Mouse (Mus musculus) megakaryocyte, embryonic 14.5 days (primary cell): ENCODE results near the gene Stx8.

Experiments
- FLI1 ChIP-seq: IDR thresholded peaks from 2 replicates; pipeline ENCODE4 v1.6.1; 2012; ENCODE audit warnings: low read length, inconsistent platforms, mixed read lengths
- GATA1 ChIP-seq: IDR thresholded peaks from 3 replicates; pipeline ENCODE4 v1.6.1; 2012; ENCODE audit warnings: mixed read lengths, low read length, inconsistent platforms, borderline replicate concordance

DNA sequence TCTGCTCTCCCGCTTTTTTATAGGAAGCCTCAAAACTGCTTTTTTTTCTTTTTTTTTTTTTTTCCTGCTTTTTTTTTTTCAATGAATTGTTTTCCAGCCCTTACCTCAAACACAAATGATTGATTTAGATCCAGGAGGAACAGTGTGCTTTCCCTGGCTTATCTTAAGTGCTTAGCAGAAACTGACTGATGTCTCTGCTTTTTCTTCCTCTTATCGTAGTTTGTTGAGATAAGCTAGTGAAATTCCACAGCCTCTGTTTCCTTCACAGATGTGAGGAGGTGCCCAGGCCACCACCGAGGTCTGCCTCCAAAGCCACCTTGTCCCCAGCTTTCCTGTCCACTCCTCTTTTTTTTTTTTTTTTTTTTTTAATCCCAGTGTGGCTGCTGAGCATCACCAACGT is 150.2 kb downstream of the Stx8 start:
- TF ChIP-seq GATA1 (no peak), FLI1 (no peak)
